Mouse (Mus musculus): ENCODE data around the gene Hist2h2aa2.

GRCm38 (mm10) chr3:96269511-96270474, 29.7 kb upstream of the Hist2h2aa2 start, which contains the start of gene Hist2h2bb:
- TF ChIP-seq POLR2A (IDR thresholded peaks at IDR 0.05; ENCODE audit: borderline replicate concordance, extremely low read depth, low read depth, low read length): peak; percentile 99
- no peak for TF ChIP-seq CTCF (IDR thresholded peaks at IDR 0.05; ENCODE audit: insufficient read depth, low read length)
